Mouse (Mus musculus): ENCODE measurements around the gene Mphosph9.

GRCm38 (mm10) chr5:124230461-124230860 is 97.3 kb downstream of the Mphosph9 start:
- TF ChIP-seq CTCF (IDR thresholded peaks at IDR 0.05; ENCODE audit: low read depth, low read length) (no peak), POLR2A (IDR thresholded peaks at IDR 0.05; ENCODE audit: extremely low read depth, insufficient read depth, low read length) (no peak)

Measured in liver, adult 2 months (tissue).